Mouse (Mus musculus): ENCODE results near the gene Fam53b. TPM values are rescaled to one million over a fixed set of nuclear protein-coding genes. Genes with fewer than 3 reads are reported as not detected.

Gene Fam53b
- total and polyA plus RNA-seq, 3 experiments = 15.6 to 30.9 (median 22.1) TPM

- no peak for TF ChIP-seq MAZ (IDR thresholded peaks at IDR 0.05; ENCODE audit: low read depth, low read length)
- TF ChIP-seq CTCF (conservative IDR thresholded peaks at IDR 0.05 in 1 of 2, IDR thresholded peaks at IDR 0.05 in 1 of 2; ENCODE audit: low read depth in 2 of 2, low read length in 2 of 2) = peak in 1 of 2 experiments; percentile 35; a peak in 1 of 4 replicates
Observed at GRCm38 (mm10) chr7:132720562-132720961, 93.1 kb downstream of the Fam53b start (continued).

DNA sequence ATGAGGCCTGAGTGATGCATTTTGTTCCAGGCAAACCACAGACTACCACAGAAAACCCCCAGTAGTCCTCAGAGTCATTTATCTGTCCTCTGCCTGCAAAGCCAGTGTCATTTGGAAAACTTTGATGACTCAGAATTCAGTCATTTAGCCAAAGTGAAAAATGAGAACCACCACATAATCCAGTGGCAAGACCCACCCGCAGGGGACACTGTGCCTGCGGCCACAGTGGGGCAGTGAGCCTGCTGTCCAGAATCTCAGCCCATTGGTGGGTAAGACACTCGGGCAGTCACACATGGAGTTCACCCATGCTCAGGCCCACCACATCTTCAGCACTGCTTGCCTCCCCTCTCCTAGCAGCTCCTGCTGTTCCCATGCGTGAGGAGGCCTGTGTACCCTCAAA, 94.1 kb downstream of the Fam53b start:
- H3K4me1 ChIP-seq (ENCODE audit: control insufficient read depth in 1 of 2, insufficient read depth in 2 of 2) = peaks cover 41 to 83% of the 10 kb centered on the region in 2 experiments
- no peak for TF ChIP-seq E2F4 (IDR thresholded peaks at IDR 0.05; ENCODE audit: insufficient replicate concordance, low read depth, low read length)
- peak; percentile 87 for TF ChIP-seq EP300 (IDR thresholded peaks at IDR 0.05; ENCODE audit: low read length)
- peak; percentile 63 for TF ChIP-seq BHLHE40 (IDR thresholded peaks at IDR 0.05; ENCODE audit: low read depth, low read length)
- 0 out of 2 replicates have a peak, but pooled peaks have one; percentile 17 for TF ChIP-seq POLR2A (IDR thresholded peaks at IDR 0.05; ENCODE audit: low read depth, low read length)
- peak; percentile 77 for TF ChIP-seq MEF2A (IDR thresholded peaks at IDR 0.05; ENCODE audit: borderline replicate concordance, low read depth, low read length)
- TF ChIP-seq TBP (conservative IDR thresholded peaks at IDR 0.05; ENCODE audit: low read depth, low read length) = peak; percentile 62; the same call in 1 of the 2 replicates
- peak; percentile 73 for TF ChIP-seq JUND (conservative IDR thresholded peaks at IDR 0.05; ENCODE audit: low read depth, low read length)
- TF ChIP-seq MAFK (IDR thresholded peaks at IDR 0.05; ENCODE audit: insufficient replicate concordance, low read length) = peak; percentile 79
- TF ChIP-seq TCF12 (IDR thresholded peaks at IDR 0.05; ENCODE audit: low read depth, low read length) = peak; percentile 63
- TF ChIP-seq MYC (IDR thresholded peaks at IDR 0.05; ENCODE audit: low read depth, low read length) = no peak
- TF ChIP-seq CHD2 (IDR thresholded peaks at IDR 0.05; ENCODE audit: low read length) = no peak
- peak; percentile 21; the same call in 1 of the 2 replicates for TF ChIP-seq SMC3 (IDR thresholded peaks at IDR 0.05; ENCODE audit: low read depth, low read length)
- no peak for TF ChIP-seq KAT2A (IDR thresholded peaks at IDR 0.05; ENCODE audit: insufficient replicate concordance, low read length)
- no peak for TF ChIP-seq PAX5 (IDR thresholded peaks at IDR 0.05; ENCODE audit: low read length)
- TF ChIP-seq ELF1 (IDR thresholded peaks at IDR 0.05; ENCODE audit: low read depth, low read length) = no peak
- peak; percentile 35; the same call in 1 of the 2 replicates for TF ChIP-seq SIN3A (IDR thresholded peaks at IDR 0.05; ENCODE audit: low read length)
- TF ChIP-seq ZNF384 (IDR thresholded peaks at IDR 0.05; ENCODE audit: low read depth, low read length) = no peak
- peak in 1 of 2 experiments; percentile 36; a peak in 2 of 4 replicates for TF ChIP-seq CTCF (conservative IDR thresholded peaks at IDR 0.05 in 1 of 2, IDR thresholded peaks at IDR 0.05 in 1 of 2; ENCODE audit: low read depth in 2 of 2, low read length in 2 of 2)
- TF ChIP-seq NELFE (IDR thresholded peaks at IDR 0.05; ENCODE audit: low read depth, low read length) = 0 out of 2 replicates have a peak, but pooled peaks have one; percentile 37
- TF ChIP-seq UBTF (IDR thresholded peaks at IDR 0.05; ENCODE audit: low read depth, low read length) = no peak
- peak; percentile 40; the same call in 1 of the 2 replicates for TF ChIP-seq MAX (IDR thresholded peaks at IDR 0.05; ENCODE audit: low read length)
- TF ChIP-seq JUN (IDR thresholded peaks at IDR 0.05; ENCODE audit: insufficient read depth, low read depth, low read length) = peak; percentile 47; the same call in 1 of the 2 replicates
- no peak for TF ChIP-seq CHD1 (IDR thresholded peaks at IDR 0.05; ENCODE audit: low read depth, low read length)
- TF ChIP-seq ETS1 (conservative IDR thresholded peaks at IDR 0.05; ENCODE audit: low read depth, low read length) = peak; percentile 89
- no peak for TF ChIP-seq USF1 (IDR thresholded peaks at IDR 0.05; ENCODE audit: low read depth, low read length)
- TF ChIP-seq IRF4 (IDR thresholded peaks at IDR 0.05; ENCODE audit: low read depth, low read length) = peak; percentile 77
- peak; percentile 44; the same call in 1 of the 2 replicates for TF ChIP-seq POLR2AphosphoS2 (IDR thresholded peaks at IDR 0.05; ENCODE audit: low read depth, low read length)
- TF ChIP-seq MAZ (IDR thresholded peaks at IDR 0.05; ENCODE audit: low read depth, low read length) = 0 out of 2 replicates have a peak, but pooled peaks have one; percentile 28
- TF ChIP-seq RAD21 (IDR thresholded peaks at IDR 0.05; ENCODE audit: low read depth, low read length) = no peak; the same call in none of the 2 replicates
- H3K79me2 ChIP-seq (replicated peaks; ENCODE audit: control insufficient read depth, extremely low read depth, insufficient read depth, poor library complexity, severe bottlenecking) = no peaks in the 10 kb centered on the region
- H3K36me3 ChIP-seq (replicated peaks in 1 of 2; ENCODE audit: control insufficient read depth in 1 of 2, insufficient read depth in 1 of 2, low read length in 1 of 2) = peaks cover 16 to 45% of the 10 kb centered on the region in 2 experiments
- H3K9ac ChIP-seq (ENCODE audit: insufficient read depth, low read depth) = peak overlapping the region; percentile 58
- peak overlapping the region; percentile 21 to 49 (median 43) for H3K4me3 ChIP-seq (replicated peaks in 1 of 3; ENCODE audit: low read depth in 2 of 3, low read length in 2 of 3, poor library complexity in 1 of 3)
- H3K27me3 ChIP-seq (replicated peaks) = no peaks in the 10 kb centered on the region
- H3K27ac ChIP-seq (ENCODE audit: insufficient read depth, low read depth) = peak overlapping the region; percentile 80
- H3K4me2 ChIP-seq (ENCODE audit: insufficient read depth, low read depth, poor library complexity, severe bottlenecking) = peak overlapping the region; percentile 68
- dilution Hi-C loops (cut with MboI; ENCODE audit: extremely low pct_ligation_motif_present, extremely low pct_unique_long_range_greater_than_20kb, low sequenced_read_pairs) (no loop called here), in situ Hi-C loops (cut with MboI; ENCODE audit: low pct_ligation_motif_present, low pct_unique_long_range_greater_than_20kb, low sequenced_read_pairs) (no loop called here)
- no peaks in the 10 kb centered on the region for H3K9me3 ChIP-seq (replicated peaks; ENCODE audit: low read length)
- peak; percentile 65 for DNase-seq (ENCODE audit: extremely low read depth)

Data from CH12.LX (cell line).